Mouse (Mus musculus) forebrain, postnatal 0 days (tissue): ENCODE measurements at regions not wholly inside any gene's neighbourhood (a gene's known extent, or its start where the extent isn't known, plus 50 kb on each side); places are given as distances from the start of the nearest gene placed in this dataset.

Experiments
- ATAC-seq: fragments of 200-750 bp; cut with Nextera tagmentation; 2 replicates; pipeline ENCODE4 v1.8.0; 2017; ENCODE audit warnings: mild to moderate bottlenecking, moderate library complexity
- DNase-seq: peaks from one replicate; pipeline ENCODE4 v3.0.0-alpha.2; 2015
- H3K27ac ChIP-seq: fragments of 300-500 bp; sonication (generic); 2 replicates; pipeline ENCODE4 v1.5.1; 2014; ENCODE audit warnings: low read depth, mild to moderate bottlenecking, antibody characterized with exemption, low read length, moderate library complexity, mixed read lengths
- H3K27me3 ChIP-seq: fragments of 300-500 bp; sonication (generic); 2 replicates; pipeline ENCODE4 v1.6.1; 2014; ENCODE audit warnings: mild to moderate bottlenecking, low read length, mixed read lengths; ENCODE audit not compliant: insufficient read depth
- H3K36me3 ChIP-seq: fragments of 300-500 bp; sonication (generic); 2 replicates; pipeline ENCODE4 v1.6.1; 2014; ENCODE audit warnings: mild to moderate bottlenecking, moderate library complexity; ENCODE audit not compliant: insufficient read depth
- H3K4me1 ChIP-seq: fragments of 300-500 bp; sonication (generic); 2 replicates; pipeline ENCODE4 v1.6.1; 2014; ENCODE audit warnings: antibody characterized with exemption; ENCODE audit not compliant: insufficient read depth
- H3K4me2 ChIP-seq: fragments of 300-500 bp; sonication (generic); 2 replicates; pipeline ENCODE4 v1.6.1; 2014; ENCODE audit warnings: low read depth, mild to moderate bottlenecking, moderate library complexity
- H3K4me3 ChIP-seq: fragments of 300-500 bp; sonication (generic); 2 replicates; pipeline ENCODE4 v1.5.1; 2014; ENCODE audit warnings: low read depth, low read length, mixed read lengths
- H3K9ac ChIP-seq: fragments of 300-500 bp; sonication (generic); 2 replicates; pipeline ENCODE4 v1.6.1; 2014; ENCODE audit warnings: mild to moderate bottlenecking
- H3K9me3 ChIP-seq: fragments of 300-500 bp; sonication (generic); 2 replicates; pipeline ENCODE4 v1.6.1; 2016; ENCODE audit warnings: low read length
- CTCF ChIP-seq: sonication (generic); IDR thresholded peaks from 2 replicates; pipeline ENCODE4 v1.5.1; 2016; ENCODE audit warnings: antibody characterized with exemption, control low read depth, low read depth
- WGBS: fragments of 180-500 bp; shearing (Covaris S2); extraction: QIAGEN DNeasy Blood & Tissue Kit; methylation state at CpG from one replicate; pipeline ENCODE4 v1.1.7; 2014; 5-methylcytosine and 5-hydroxymethylcytosine counted together

- Histone ChIP-seq H3K4me1 (no peaks in the 10 kb centered on the region), H3K27ac (peak overlapping the region; percentile 40; the same call in 1 of the 2 replicates), H3K9ac (no peak overlapping the region), H3K4me3 (no peak overlapping the region), H3K27me3 (no peaks in the 10 kb centered on the region), H3K36me3 (no peaks in the 10 kb centered on the region), H3K4me2 (no peak overlapping the region), H3K9me3 (no peaks in the 10 kb centered on the region)
- DNase-seq (peak; percentile 17), ATAC-seq (peak; percentile 32; the same call in 1 of the 2 replicates)
- TF ChIP-seq CTCF, result no peak
- WGBS, result 53% methylated on average over 12 of the region's 12 CpGs
These were observed 236.0 kb downstream of the Mtx2 start for GRCm38 (mm10) chr2:75061456-75062188.

GRCm38 (mm10) chr2:75062189-75062510, 236.5 kb downstream of the Mtx2 start:
- no peak overlapping the region for H3K27ac ChIP-seq
- TF ChIP-seq CTCF, result no peak
- no peak overlapping the region for H3K9ac ChIP-seq
- ATAC-seq, result no peak
- H3K27me3 ChIP-seq, result no peaks in the 10 kb centered on the region
- WGBS, result 78% methylated on average over 7 of the region's 7 CpGs
- H3K36me3 ChIP-seq, result no peaks in the 10 kb centered on the region
- no peak overlapping the region for H3K4me3 ChIP-seq
- no peaks in the 10 kb centered on the region for H3K9me3 ChIP-seq
- no peak overlapping the region for H3K4me2 ChIP-seq
- DNase-seq, result no peak
- no peaks in the 10 kb centered on the region for H3K4me1 ChIP-seq

- no peaks in the 10 kb centered on the region for H3K4me1 ChIP-seq
- no peak for TF ChIP-seq CTCF
- no peak overlapping the region for H3K27ac ChIP-seq
- no peaks in the 10 kb centered on the region for H3K27me3 ChIP-seq
- no peaks in the 10 kb centered on the region for H3K9me3 ChIP-seq
- H3K4me3 ChIP-seq, result no peak overlapping the region
- no peak for ATAC-seq
- no peak overlapping the region for H3K4me2 ChIP-seq
- 80% methylated on average over 10 of the region's 10 CpGs for WGBS
- DNase-seq, result no peak
- H3K36me3 ChIP-seq, result no peaks in the 10 kb centered on the region
- H3K9ac ChIP-seq, result no peak overlapping the region
These were observed 239.0 kb downstream of the Mtx2 start for GRCm38 (mm10) chr2:75064406-75065115.

- Histone ChIP-seq H3K9ac (no peak overlapping the region), H3K4me3 (no peak overlapping the region), H3K4me2 (no peak overlapping the region), H3K27ac (no peak overlapping the region), H3K36me3 (no peaks in the 10 kb centered on the region), H3K9me3 (no peaks in the 10 kb centered on the region), H3K4me1 (no peaks in the 10 kb centered on the region), H3K27me3 (no peaks in the 10 kb centered on the region)
- ATAC-seq (peak; percentile 72), DNase-seq (no peak)
- WGBS, result 24% methylated on average over 2 of the region's 2 CpGs
- no peak for TF ChIP-seq CTCF
These were observed 239.7 kb downstream of the Mtx2 start for GRCm38 (mm10) chr2:75065304-75065703.

- H3K4me2 ChIP-seq, result no peak overlapping the region
- no peaks in the 10 kb centered on the region for H3K9me3 ChIP-seq
- TF ChIP-seq CTCF, result no peak
- 0 out of 2 replicates have a peak, but pooled peaks cover 5% of the 10 kb centered on the region for H3K4me1 ChIP-seq
- H3K36me3 ChIP-seq, result no peaks in the 10 kb centered on the region
- H3K27ac ChIP-seq, result no peak overlapping the region
- 85% methylated on average over 2 of the region's 2 CpGs for WGBS
- H3K9ac ChIP-seq, result no peak overlapping the region
- ATAC-seq, result no peak
- H3K27me3 ChIP-seq, result no peaks in the 10 kb centered on the region
- no peak overlapping the region for H3K4me3 ChIP-seq
- DNase-seq, result no peak
These were observed 243.7 kb downstream of the Mtx2 start for GRCm38 (mm10) chr2:75069321-75069720.

- DNase-seq (no peak), ATAC-seq (no peak)
- Histone ChIP-seq H3K36me3 (no peaks in the 10 kb centered on the region), H3K4me2 (no peak overlapping the region), H3K27ac (no peak overlapping the region), H3K27me3 (no peaks in the 10 kb centered on the region), H3K4me3 (no peak overlapping the region), H3K9me3 (no peaks in the 10 kb centered on the region), H3K4me1 (0 out of 2 replicates have a peak, but pooled peaks cover 5% of the 10 kb centered on the region), H3K9ac (no peak overlapping the region)
- WGBS, result 66% methylated on average over 3 of the region's 3 CpGs
- TF ChIP-seq CTCF, result no peak
These were observed 246.4 kb downstream of the Mtx2 start for GRCm38 (mm10) chr2:75072021-75072420.

- no peak overlapping the region for H3K4me3 ChIP-seq
- no peak for ATAC-seq
- H3K27me3 ChIP-seq, result no peaks in the 10 kb centered on the region
- no peak overlapping the region for H3K9ac ChIP-seq
- no peak for DNase-seq
- H3K4me1 ChIP-seq, result 0 out of 2 replicates have a peak, but pooled peaks cover 5% of the 10 kb centered on the region
- WGBS, result 34% methylated on average over 8 of the region's 8 CpGs
- no peaks in the 10 kb centered on the region for H3K9me3 ChIP-seq
- TF ChIP-seq CTCF, result no peak
- no peak overlapping the region for H3K27ac ChIP-seq
- H3K4me2 ChIP-seq, result no peak overlapping the region
- no peaks in the 10 kb centered on the region for H3K36me3 ChIP-seq
These were observed 246.9 kb downstream of the Mtx2 start for GRCm38 (mm10) chr2:75072471-75072870.
